Mouse (Mus musculus): ENCODE data around the gene Dglucy. TPM values are rescaled to one million over a fixed set of nuclear protein-coding genes. Genes with fewer than 3 reads are reported as not detected.

Gene Dglucy
- total RNA-seq, 2 experiments from 2014 or later: 9.6 to 10.3 TPM

- intact Hi-C loops (cut with DNase I): no loop called here
- DNase-seq (ENCODE audit: low spot score in 2 of 2): peak in 1 of 2 experiments; percentile 23
Measured at GRCm38 (mm10) chr12:100907598-100908297, 128.9 kb downstream of the Dglucy start, which contains the start of gene Gpr68. Gpr68 (minus strand) TSS chr12:100908198.

- intact Hi-C loops (cut with DNase I): no loop called here
- DNase-seq (ENCODE audit: low spot score in 2 of 2): no peak
Measured at GRCm38 (mm10) chr12:100908298-100909034, 129.6 kb downstream of the Dglucy start.

GRCm38 (mm10) chr12:100909765-100910164 lies 130.9 kb downstream of the Dglucy start:
- intact Hi-C loops (cut with DNase I): loop anchor here (10.0 kb wide), 1 partner anchor 745 kb away; no protein-coding TSS in a partner anchor
- DNase-seq (ENCODE audit: low spot score in 2 of 2): no peak

GRCm38 (mm10) chr12:100910731-100911130 lies 131.9 kb downstream of the Dglucy start:
- intact Hi-C loops (cut with DNase I): loop anchor here (10.0 kb wide), 1 partner anchor 746 kb away; no protein-coding TSS in a partner anchor
- DNase-seq (ENCODE audit: low spot score in 2 of 2): peak in 1 of 2 experiments; percentile 83

GRCm38 (mm10) chr12:100924646-100925339 lies 145.9 kb downstream of the Dglucy start:
- DNase-seq (ENCODE audit: low spot score in 2 of 2): no peak
- intact Hi-C loops (cut with DNase I): loop anchor here (5.0 to 10.0 kb wide), 2 partner anchors 320 to 347 kb away; no protein-coding TSS in a partner anchor

- intact Hi-C loops (cut with DNase I): loop anchor here (1.0 to 10.0 kb wide), 3 partner anchors 77 to 349 kb away; no protein-coding TSS in a partner anchor
- DNase-seq (ENCODE audit: low spot score in 2 of 2): peak; percentile 81 to 84
Measured at GRCm38 (mm10) chr12:100925644-100926619, 147.1 kb downstream of the Dglucy start.

- intact Hi-C loops (cut with DNase I): loop anchor here (5.0 to 10.0 kb wide), 2 partner anchors 323 to 351 kb away; no protein-coding TSS in a partner anchor
- DNase-seq (ENCODE audit: low spot score in 2 of 2): no peak
Measured at GRCm38 (mm10) chr12:100928286-100928685, 149.4 kb downstream of the Dglucy start.

- DNase-seq (ENCODE audit: low spot score in 2 of 2): no peak
- intact Hi-C loops (cut with DNase I): loop anchor here (10.0 kb wide), 2 partner anchors 673 to 943 kb away; no protein-coding TSS in a partner anchor
Measured at GRCm38 (mm10) chr12:100931653-100932052, 152.8 kb downstream of the Dglucy start.

GRCm38 (mm10) chr12:100934796-100935195 lies 155.9 kb downstream of the Dglucy start:
- DNase-seq (ENCODE audit: low spot score in 2 of 2): no peak
- intact Hi-C loops (cut with DNase I): loop anchor here (10.0 kb wide), 2 partner anchors 670 to 940 kb away; no protein-coding TSS in a partner anchor

GRCm38 (mm10) chr12:100936116-100936515 lies 157.3 kb downstream of the Dglucy start:
- peak; percentile 68 to 83 for DNase-seq (ENCODE audit: low spot score in 2 of 2)
- intact Hi-C loops (cut with DNase I): loop anchor here (1.0 to 10.0 kb wide), 3 partner anchors 93 to 939 kb away; partner anchors contain the start of gene Ccdc88c

GRCm38 (mm10) chr12:100936737-100937136 lies 157.9 kb downstream of the Dglucy start:
- intact Hi-C loops (cut with DNase I): loop anchor here (1.0 to 10.0 kb wide), 3 partner anchors 93 to 938 kb away; partner anchors contain the start of gene Ccdc88c
- DNase-seq (ENCODE audit: low spot score in 2 of 2): no peak

- intact Hi-C loops (cut with DNase I): loop anchor here (10.0 kb wide), 2 partner anchors 667 to 937 kb away; no protein-coding TSS in a partner anchor
- no peak for DNase-seq (ENCODE audit: low spot score in 2 of 2)
Measured at GRCm38 (mm10) chr12:100937441-100938360, 158.8 kb downstream of the Dglucy start.

GRCm38 (mm10) chr12:100941361-100941760 lies 162.5 kb downstream of the Dglucy start:
- intact Hi-C loops (cut with DNase I): no loop called here
- DNase-seq (ENCODE audit: low spot score in 2 of 2): no peak

- intact Hi-C loops (cut with DNase I): no loop called here
Measured at GRCm38 (mm10) chr12:100943146-100943545, 164.3 kb downstream of the Dglucy start.

GRCm38 (mm10) chr12:100944921-100945336 lies 166.1 kb downstream of the Dglucy start:
- DNase-seq (ENCODE audit: low spot score in 2 of 2): no peak
- intact Hi-C loops (cut with DNase I): no loop called here

More at GRCm38 (mm10) chr12:100943146-100943545, 164.3 kb downstream of the Dglucy start:
- DNase-seq (ENCODE audit: low spot score in 2 of 2): peak in 1 of 2 experiments; percentile 27

GRCm38 (mm10) chr12:100945501-100945900 lies 166.6 kb downstream of the Dglucy start:
- DNase-seq (ENCODE audit: low spot score in 2 of 2): no peak
- intact Hi-C loops (cut with DNase I): no loop called here

GRCm38 (mm10) chr12:100945948-100946347 lies 167.1 kb downstream of the Dglucy start:
- intact Hi-C loops (cut with DNase I): no loop called here
- DNase-seq (ENCODE audit: low spot score in 2 of 2): no peak

All from left cerebral cortex, postnatal 25 days (tissue).